Mouse (Mus musculus) G1E (cell line): Measurements from ENCODE around the gene Gm29427.

Source experiments
- CTCF ChIP-seq: IDR thresholded peaks from 2 replicates; pipeline ENCODE4 v1.5.1; 2012; ENCODE audit warnings: low read depth, low read length, inconsistent platforms, mixed read lengths
- GATA1 ChIP-seq: IDR thresholded peaks from 2 replicates; pipeline ENCODE4 v1.6.1; 2012; ENCODE audit warnings: borderline replicate concordance, low read length, inconsistent platforms, mixed read lengths
- GATA2 ChIP-seq: IDR thresholded peaks from 2 replicates; pipeline ENCODE4 v1.6.1; 2012; ENCODE audit warnings: low read depth, low read length, inconsistent platforms, borderline replicate concordance
- POLR2AphosphoS5 ChIP-seq: IDR thresholded peaks from 2 replicates; pipeline ENCODE4 v1.6.1; 2012; ENCODE audit warnings: low read depth, low read length, inconsistent platforms; ENCODE audit not compliant: insufficient replicate concordance
- TAL1 ChIP-seq: conservative IDR thresholded peaks from 2 replicates; pipeline ENCODE4 v1.6.1; 2012; ENCODE audit warnings: low read depth, low read length, inconsistent platforms, mixed read lengths

DNA sequence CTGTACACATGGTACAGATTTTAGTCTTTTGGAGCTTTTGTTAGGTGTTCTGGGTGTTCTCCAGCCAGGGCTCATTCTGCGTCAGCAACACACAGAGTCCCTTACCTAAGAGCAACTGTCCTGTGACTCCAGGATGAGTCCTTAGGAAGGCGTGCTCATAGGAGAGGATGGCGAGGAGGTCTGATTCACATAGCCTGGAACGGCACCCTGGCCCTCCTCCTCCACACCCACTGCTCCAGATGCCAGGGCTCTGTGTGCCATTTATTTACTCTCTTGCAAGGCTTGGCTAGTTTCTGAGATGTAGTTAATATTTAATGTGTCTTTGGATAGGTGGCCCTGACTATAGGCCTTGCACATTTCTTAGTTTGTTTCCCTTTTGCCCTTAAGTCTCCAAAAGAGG, 18.1 kb upstream of the Gm29427 start:
- TF ChIP-seq CTCF (no peak), TAL1 (no peak), GATA2 (no peak), GATA1 (no peak), POLR2AphosphoS5 (no peak)
